Mouse (Mus musculus): Measurements from ENCODE around the gene Abcf1.

GRCm38 (mm10) chr17:35999356-35999755, 29.8 kb upstream of the Abcf1 start:
- TF ChIP-seq GATA1 (IDR thresholded peaks at IDR 0.05; ENCODE audit: borderline replicate concordance, low read length): no peak
- no peak for TF ChIP-seq FLI1 (IDR thresholded peaks at IDR 0.05; ENCODE audit: low read length)
